Mouse (Mus musculus) C2C12 (cell line): ENCODE data around the gene Rnf126. TPM values are rescaled to one million over a fixed set of nuclear protein-coding genes. Genes with fewer than 3 reads are reported as not detected.

Experiments used
- H3K27me3 ChIP-seq: one replicate; pipeline ENCODE4 v1.6.1; 2011; ENCODE audit not compliant: control insufficient read depth, insufficient read depth, insufficient read length
- H3K36me3 ChIP-seq: one replicate; pipeline ENCODE4 v1.6.1; 2011; ENCODE audit not compliant: control insufficient read depth, insufficient read depth
- H3K4me3 ChIP-seq: one replicate; pipeline ENCODE4 v1.5.1; 2011; ENCODE audit warnings: mild to moderate bottlenecking, control low read depth; ENCODE audit not compliant: poor library complexity, insufficient read depth, severe bottlenecking
- H3K79me2 ChIP-seq: one replicate; pipeline ENCODE4 v1.6.1; 2011; ENCODE audit not compliant: control insufficient read depth, insufficient read depth
- H3K79me3 ChIP-seq: one replicate; pipeline ENCODE4 v1.6.1; 2011; ENCODE audit warnings: low read depth, control low read depth
- H3ac ChIP-seq: one replicate; pipeline ENCODE3; 2011; ENCODE audit warnings: low read depth; ENCODE audit not compliant: control insufficient read depth, insufficient read length
- CEBPB ChIP-seq: IDR thresholded peaks from one replicate; pipeline ENCODE4 v1.6.1; 2011; ENCODE audit warnings: low read depth, mild to moderate bottlenecking, control low read depth, moderate library complexity
- CTCF ChIP-seq: IDR thresholded peaks from one replicate; pipeline ENCODE4 v1.5.1; 2011; ENCODE audit not compliant: control insufficient read depth, insufficient read depth, insufficient read length
- FOSL1 ChIP-seq: IDR thresholded peaks from one replicate; pipeline ENCODE4 v1.8.0; 2011; ENCODE audit warnings: mild to moderate bottlenecking, low read length; ENCODE audit not compliant: poor library complexity, insufficient read depth, severe bottlenecking
- MAX ChIP-seq: IDR thresholded peaks from one replicate; pipeline ENCODE4 v1.6.1; 2011; ENCODE audit warnings: mild to moderate bottlenecking, control low read depth
- MYOD1 ChIP-seq: IDR thresholded peaks from one replicate; pipeline ENCODE4 v1.6.1; 2011; ENCODE audit warnings: low read depth; ENCODE audit not compliant: control insufficient read depth, insufficient read length
- MYOG ChIP-seq: IDR thresholded peaks from one replicate; pipeline ENCODE4 v1.6.1; 2011; ENCODE audit not compliant: control insufficient read depth, insufficient read length; ENCODE audit errors: extremely low read depth
- USF1 ChIP-seq: IDR thresholded peaks from one replicate; pipeline ENCODE4 v1.6.1; 2011; ENCODE audit warnings: low read depth, mild to moderate bottlenecking, control low read depth, moderate library complexity
- polyA plus RNA-seq: library from polyadenylated mRNA; unstranded; fragments of >200 nt; fragmentation: generic; extraction: Trizol; gene quantifications from one replicate; pipeline ENCODE4 v1.2.1, GENCODE M21; 2012; ENCODE audit warnings: missing spikeins

Gene Rnf126
- polyA plus RNA-seq, 1 experiment, result 116 TPM

DNA sequence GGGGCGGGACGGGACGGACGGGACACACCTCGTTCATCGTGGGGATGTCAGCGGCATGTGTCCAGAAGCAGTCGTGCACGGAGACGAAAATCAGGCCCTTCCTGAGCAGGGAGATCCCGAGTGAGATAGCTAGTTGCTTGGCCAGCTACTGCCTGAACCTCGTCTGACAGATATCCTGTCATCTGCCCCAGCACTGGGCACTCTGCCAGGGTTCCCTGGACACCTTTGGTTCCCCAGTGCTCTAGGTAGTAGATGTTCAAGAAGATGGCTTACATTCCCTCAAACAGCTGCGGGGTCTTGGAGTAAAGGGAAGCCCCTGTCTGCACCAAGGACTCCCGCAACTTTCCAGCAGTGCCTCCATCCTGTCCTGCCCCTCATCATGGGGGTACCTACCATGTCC lies 30.0 kb downstream of the Rnf126 start:
- Histone ChIP-seq H3K4me3 (no peak overlapping the region), H3K79me3 (peaks cover 2% of the 10 kb centered on the region), H3ac (no peak overlapping the region), H3K27me3 (no peaks in the 10 kb centered on the region), H3K36me3 (peaks cover 71% of the 10 kb centered on the region), H3K79me2 (no peaks in the 10 kb centered on the region)
- no peak for TF ChIP-seq CEBPB
- no peak for TF ChIP-seq MYOG
- no peak for TF ChIP-seq CTCF
- TF ChIP-seq MYOD1, result no peak
- no peak for TF ChIP-seq MAX
- no peak for TF ChIP-seq FOSL1
- no peak for TF ChIP-seq USF1

DNA sequence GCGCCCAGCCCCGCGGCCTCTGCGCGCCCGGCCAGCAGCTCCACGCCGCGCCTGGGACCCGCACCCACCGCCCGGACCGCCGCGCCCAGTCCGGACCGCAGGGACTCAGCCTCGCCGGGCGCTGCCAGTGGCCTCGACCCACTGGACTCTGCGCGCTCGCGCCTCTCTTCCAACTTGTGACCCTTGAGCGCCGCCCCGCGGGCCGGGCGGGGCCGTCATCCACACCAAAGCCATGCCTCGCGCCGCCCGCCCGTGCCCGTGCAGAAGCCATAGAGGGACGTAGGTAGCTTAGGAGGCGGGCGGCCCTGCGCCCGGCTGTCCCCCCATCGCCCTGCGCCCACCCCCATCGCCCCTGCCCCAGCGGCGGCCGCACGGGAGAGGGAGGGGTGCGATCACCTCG lies 31.4 kb downstream of the Rnf126 start:
- Histone ChIP-seq H3K4me3 (no peak overlapping the region), H3K79me2 (no peaks in the 10 kb centered on the region), H3ac (no peak overlapping the region), H3K79me3 (peaks cover 2% of the 10 kb centered on the region), H3K36me3 (peaks cover 58% of the 10 kb centered on the region), H3K27me3 (no peaks in the 10 kb centered on the region)
- no peak for TF ChIP-seq CTCF
- TF ChIP-seq MYOG, result no peak
- TF ChIP-seq MYOD1, result no peak
- TF ChIP-seq FOSL1, result no peak
- TF ChIP-seq CEBPB, result no peak
- no peak for TF ChIP-seq USF1
- TF ChIP-seq MAX, result no peak

DNA sequence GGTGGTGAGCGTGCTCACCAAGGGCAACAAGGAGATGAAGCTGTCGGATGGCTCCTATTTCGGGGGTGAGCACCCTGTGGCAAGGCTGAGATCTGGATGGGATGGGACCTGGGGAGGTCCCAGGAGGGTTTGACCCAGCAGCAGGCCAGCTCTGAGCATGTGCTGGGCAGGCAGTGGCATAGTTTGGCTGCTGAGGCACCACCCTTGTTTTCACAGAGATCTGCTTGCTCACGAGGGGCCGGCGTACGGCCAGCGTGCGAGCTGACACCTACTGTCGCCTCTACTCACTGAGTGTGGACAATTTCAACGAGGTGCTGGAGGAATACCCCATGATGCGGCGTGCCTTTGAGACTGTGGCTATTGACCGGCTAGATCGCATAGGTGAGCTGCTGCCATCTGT lies 32.9 kb downstream of the Rnf126 start:
- Histone ChIP-seq H3K27me3 (no peaks in the 10 kb centered on the region), H3K79me2 (no peaks in the 10 kb centered on the region), H3K4me3 (no peak overlapping the region), H3K36me3 (peaks cover 43% of the 10 kb centered on the region), H3K79me3 (no peaks in the 10 kb centered on the region), H3ac (no peak overlapping the region)
- TF ChIP-seq USF1 (no peak), CTCF (no peak), FOSL1 (no peak), MYOD1 (no peak), MAX (no peak), MYOG (no peak), CEBPB (no peak)

DNA sequence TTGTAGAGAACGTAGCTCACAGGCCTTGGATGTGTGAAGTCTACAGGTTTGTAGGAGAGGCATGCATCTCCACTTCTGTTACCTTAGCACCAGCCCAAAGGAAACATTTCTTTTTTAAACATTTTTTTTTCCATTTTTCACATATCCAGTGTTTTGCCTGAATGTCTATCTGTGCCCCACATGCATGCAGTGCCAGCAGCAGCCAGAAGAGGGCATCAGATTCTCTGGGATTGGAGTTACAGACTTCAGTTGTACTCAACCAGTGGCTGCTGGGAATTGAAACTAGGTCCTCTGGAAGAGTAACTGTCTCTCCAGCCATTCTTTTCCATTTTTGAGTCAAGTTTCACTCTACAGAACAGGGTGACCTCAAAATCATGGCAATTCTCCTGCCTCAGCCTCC lies 34.3 kb downstream of the Rnf126 start:
- Histone ChIP-seq H3K4me3 (no peak overlapping the region), H3K36me3 (peaks cover 33% of the 10 kb centered on the region), H3K79me2 (no peaks in the 10 kb centered on the region), H3K27me3 (no peaks in the 10 kb centered on the region), H3K79me3 (no peaks in the 10 kb centered on the region), H3ac (no peak overlapping the region)
- TF ChIP-seq USF1, result no peak
- no peak for TF ChIP-seq FOSL1
- TF ChIP-seq CEBPB, result no peak
- no peak for TF ChIP-seq MAX
- TF ChIP-seq CTCF, result no peak
- TF ChIP-seq MYOD1, result no peak
- TF ChIP-seq MYOG, result no peak

- Histone ChIP-seq H3K36me3 (peaks cover 9% of the 10 kb centered on the region), H3K27me3 (no peaks in the 10 kb centered on the region), H3ac (no peak overlapping the region), H3K4me3 (no peak overlapping the region), H3K79me2 (no peaks in the 10 kb centered on the region), H3K79me3 (no peaks in the 10 kb centered on the region)
- no peak for TF ChIP-seq MYOD1
- TF ChIP-seq CTCF, result no peak
- no peak for TF ChIP-seq CEBPB
- TF ChIP-seq MYOG, result no peak
- no peak for TF ChIP-seq MAX
- no peak for TF ChIP-seq USF1
- TF ChIP-seq FOSL1, result no peak
Measured at GRCm38 (mm10) chr10:79729357-79729965, 37.3 kb downstream of the Rnf126 start.
